Mouse (Mus musculus): Measurements from ENCODE around the gene Arid1b. TPM values are rescaled to one million over a fixed set of nuclear protein-coding genes. Genes with fewer than 3 reads are reported as not detected.

Arid1b gene
- polyA plus RNA-seq, 1 experiment from 2014 or later = 22.3 TPM

DNA sequence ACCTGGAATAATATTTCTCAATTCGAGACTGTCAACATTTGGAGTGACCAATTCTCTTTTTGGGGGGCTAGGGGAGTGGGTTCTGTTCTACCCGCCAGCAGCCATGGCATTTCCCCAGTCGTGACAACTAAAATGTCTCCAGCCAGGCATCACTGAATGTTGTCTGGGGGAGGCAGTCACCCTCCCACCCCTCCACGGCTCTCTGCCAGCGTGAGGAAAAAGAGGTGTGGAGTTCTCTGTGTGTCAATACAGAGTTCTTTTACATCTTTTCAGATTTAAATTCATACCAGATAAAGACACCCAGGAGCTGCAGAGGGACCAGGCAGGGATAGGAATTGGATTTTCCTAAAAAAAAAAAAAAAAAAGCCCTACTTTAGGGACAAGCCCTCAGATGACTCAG lies 402.1 kb downstream of the Arid1b start:
- Histone ChIP-seq H3K4me2 (replicated peaks) (no peak overlapping the region), H3K27ac (no peak overlapping the region), H3K4me3 (no peak overlapping the region), H3K27me3 (peaks cover 11% of the 10 kb centered on the region), H3K9me3 (replicated peaks) (peaks cover 6% of the 10 kb centered on the region; the same call in 1 of the 2 replicates), H3K36me3 (no peaks in the 10 kb centered on the region), H3K9ac (no peak overlapping the region), H3K4me1 (peaks cover 4% of the 10 kb centered on the region; the same call in 1 of the 2 replicates)
- ATAC-seq (ENCODE audit: low FRiP score) = no peak
- WGBS = 66% methylated on average over 5 of the region's 5 CpGs

Measured in hindbrain, embryonic 12.5 days (tissue).